Mouse (Mus musculus): ENCODE measurements at regions not wholly inside any gene's neighbourhood (a gene's known extent, or its start where the extent isn't known, plus 50 kb on each side); places are given as distances from the start of the nearest gene placed in this dataset.

- no peak for ATAC-seq (replicated peaks; ENCODE audit: poor library complexity, severe bottlenecking)
Measured at GRCm38 (mm10) chr8:11145251-11145650, 137.0 kb upstream of the Irs2 start.

GRCm38 (mm10) chr8:11140566-11140965 lies 132.3 kb upstream of the Irs2 start:
- ATAC-seq (replicated peaks; ENCODE audit: poor library complexity, severe bottlenecking), result no peak

- ATAC-seq (replicated peaks; ENCODE audit: poor library complexity, severe bottlenecking), result no peak
Measured at GRCm38 (mm10) chr8:11139294-11139693, 131.0 kb upstream of the Irs2 start.

GRCm38 (mm10) chr8:11138302-11139020 lies 130.2 kb upstream of the Irs2 start:
- peak; percentile 73 for ATAC-seq (replicated peaks; ENCODE audit: poor library complexity, severe bottlenecking)

GRCm38 (mm10) chr8:11136566-11136965 lies 128.3 kb upstream of the Irs2 start:
- ATAC-seq (replicated peaks; ENCODE audit: poor library complexity, severe bottlenecking), result no peak

GRCm38 (mm10) chr8:11135135-11135534 lies 126.9 kb upstream of the Irs2 start:
- no peak for ATAC-seq (replicated peaks; ENCODE audit: poor library complexity, severe bottlenecking)

- no peak for ATAC-seq (replicated peaks; ENCODE audit: poor library complexity, severe bottlenecking)
Measured at GRCm38 (mm10) chr8:11134562-11134961, 126.3 kb upstream of the Irs2 start.

- ATAC-seq (replicated peaks; ENCODE audit: poor library complexity, severe bottlenecking), result no peak
Measured at GRCm38 (mm10) chr8:11119030-11119634, 110.9 kb upstream of the Irs2 start.

- ATAC-seq (replicated peaks; ENCODE audit: poor library complexity, severe bottlenecking), result no peak
Measured at GRCm38 (mm10) chr8:11116534-11116933, 108.3 kb upstream of the Irs2 start.

GRCm38 (mm10) chr8:11115210-11115609 lies 107.0 kb upstream of the Irs2 start:
- peak; percentile 68 for ATAC-seq (replicated peaks; ENCODE audit: poor library complexity, severe bottlenecking)

- no peak for ATAC-seq (replicated peaks; ENCODE audit: poor library complexity, severe bottlenecking)
Measured at GRCm38 (mm10) chr8:11114531-11114930, 106.3 kb upstream of the Irs2 start.

- ATAC-seq (replicated peaks; ENCODE audit: poor library complexity, severe bottlenecking), result peak; percentile 85
Measured at GRCm38 (mm10) chr8:11112908-11113532, 104.8 kb upstream of the Irs2 start.

GRCm38 (mm10) chr8:11111987-11112386 lies 103.7 kb upstream of the Irs2 start:
- no peak for ATAC-seq (replicated peaks; ENCODE audit: poor library complexity, severe bottlenecking)

GRCm38 (mm10) chr8:11107435-11107834 lies 99.2 kb upstream of the Irs2 start:
- no peak for ATAC-seq (replicated peaks; ENCODE audit: poor library complexity, severe bottlenecking)

- ATAC-seq (replicated peaks; ENCODE audit: poor library complexity, severe bottlenecking), result no peak
Measured at GRCm38 (mm10) chr8:11107021-11107420, 98.8 kb upstream of the Irs2 start.

GRCm38 (mm10) chr8:11103745-11104607 lies 95.7 kb upstream of the Irs2 start:
- peak; percentile 86 for ATAC-seq (replicated peaks; ENCODE audit: poor library complexity, severe bottlenecking)

GRCm38 (mm10) chr8:11100310-11100709 lies 92.1 kb upstream of the Irs2 start:
- peak; percentile 8; the same call in 1 of the 2 replicates for ATAC-seq (replicated peaks; ENCODE audit: poor library complexity, severe bottlenecking)

GRCm38 (mm10) chr8:11099591-11099855 lies 91.3 kb upstream of the Irs2 start:
- no peak for ATAC-seq (replicated peaks; ENCODE audit: poor library complexity, severe bottlenecking)

- ATAC-seq (replicated peaks; ENCODE audit: poor library complexity, severe bottlenecking), result peak; percentile 12; the same call in 1 of the 2 replicates
Measured at GRCm38 (mm10) chr8:11098790-11099590, 90.7 kb upstream of the Irs2 start.

- peak; percentile 89 for ATAC-seq (replicated peaks; ENCODE audit: poor library complexity, severe bottlenecking)
Measured at GRCm38 (mm10) chr8:11098228-11098778, 90.0 kb upstream of the Irs2 start.

Measured in granulocyte monocyte progenitor cell, adult 5-6 weeks (primary cell).